Mouse (Mus musculus): ENCODE measurements around the gene Prdm2. TPM values are rescaled to one million over a fixed set of nuclear protein-coding genes. Genes with fewer than 3 reads are reported as not detected.

The Prdm2 gene
- polyA plus RNA-seq (2017; shearing (Covaris generic)), result 33.3 TPM

DNA sequence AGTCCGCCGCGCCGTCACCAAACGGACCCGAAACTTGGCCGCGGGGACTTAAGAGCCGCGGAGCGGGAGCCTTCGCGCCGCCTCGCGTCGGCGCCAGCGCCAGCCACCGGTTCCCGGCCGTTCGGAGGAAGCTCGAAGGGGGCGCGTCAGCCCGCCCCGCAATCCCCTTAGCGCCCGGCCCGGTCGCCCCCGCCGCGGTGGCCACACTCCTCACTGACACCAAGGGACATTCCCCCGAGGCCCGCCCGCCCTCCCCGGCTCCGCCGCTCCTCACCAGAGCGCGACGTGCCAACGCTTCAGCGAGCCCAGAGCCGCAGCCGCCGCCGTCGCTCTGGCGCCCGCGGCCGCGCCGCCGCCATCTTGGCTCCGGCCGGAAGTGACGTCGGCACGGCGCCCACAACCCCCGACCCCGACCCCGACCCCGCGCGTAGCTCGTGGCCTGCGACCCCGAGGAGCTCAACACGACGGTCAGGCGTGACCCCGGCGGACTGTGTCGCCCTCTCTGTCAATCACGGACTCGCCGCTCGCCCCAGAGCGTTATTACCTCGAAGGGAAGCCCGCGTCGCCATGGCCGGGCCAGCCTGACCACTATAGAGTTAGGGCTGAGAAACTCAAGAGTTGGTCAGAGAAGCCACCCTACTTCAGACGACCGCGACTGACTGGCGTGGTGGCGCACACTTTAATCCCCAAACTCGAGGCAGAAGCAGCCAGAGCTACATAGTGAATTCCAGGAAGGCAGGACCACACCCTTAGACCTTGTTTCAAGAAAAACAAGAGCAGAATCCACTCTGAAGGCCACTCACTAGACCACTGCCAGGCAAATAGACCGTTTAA lies at the start of gene Prdm2:
Prdm2 (minus strand) TSS at position 655 of the 834 bp plus-strand sequence.

Other genes starting within 250 kb of the Prdm2 start
- not detected for gene Pdpn, start 86.6 kb upstream of the Prdm2 start, polyA plus RNA-seq (2017; shearing (Covaris generic))
- not detected for gene Lrrc38, start 136.8 kb upstream of the Prdm2 start, polyA plus RNA-seq (2017; shearing (Covaris generic))
- gene Pramel1, start 181.4 kb upstream of the Prdm2 start, polyA plus RNA-seq (2017; shearing (Covaris generic)), result not detected
- gene Pramef8, start 199.4 kb upstream of the Prdm2 start, polyA plus RNA-seq (2017; shearing (Covaris generic)), result 48.2 TPM
- not detected for gene Oog4, start 237.3 kb upstream of the Prdm2 start, polyA plus RNA-seq (2017; shearing (Covaris generic))

Measured in activated CD4-positive, CD25-positive, alpha-beta regulatory T cell, adult 9 weeks (primary cell).